Mouse (Mus musculus) R1 (cell line): ENCODE results near the gene Pnmt.
A peak's percentile ranks its signal among the peaks of the same experiment; 100 is the strongest.
"Not testable (repeated sequence)": the region's sequence is repeated elsewhere in the genome, so short reads cannot be mapped to it uniquely, and the experiment has no call there.

Experiments used
- DNase-seq: peaks from one replicate; pipeline ENCODE4 v3.0.0-alpha.2; 2018; ENCODE audit warnings: low read depth, low spot score

Pnmt gene

GRCm38 (mm10) chr11:98357396-98358160 lies 28.7 kb upstream of the Pnmt start:
- no peak for DNase-seq

GRCm38 (mm10) chr11:98358161-98359083 lies 27.8 kb upstream of the Pnmt start, which contains the start of gene Stard3:
Stard3 (plus strand) TSS chr11:98358368.
- peak; percentile 93 for DNase-seq

- DNase-seq, result no peak
Measured at GRCm38 (mm10) chr11:98360866-98361521, 25.3 kb upstream of the Pnmt start.

- no peak for DNase-seq
Measured at GRCm38 (mm10) chr11:98363817-98364216, 22.4 kb upstream of the Pnmt start.

- no peak for DNase-seq
Measured at GRCm38 (mm10) chr11:98364410-98364809, 21.8 kb upstream of the Pnmt start.

- DNase-seq, result no peak
Measured at GRCm38 (mm10) chr11:98366290-98366689, 20.0 kb upstream of the Pnmt start.

- DNase-seq, result no peak
Measured at GRCm38 (mm10) chr11:98367171-98367862, 18.9 kb upstream of the Pnmt start.

- DNase-seq, result no peak
Measured at GRCm38 (mm10) chr11:98367863-98368186, 18.4 kb upstream of the Pnmt start.

GRCm38 (mm10) chr11:98369337-98369736 lies 16.9 kb upstream of the Pnmt start:
- DNase-seq, result no peak

- no peak for DNase-seq
Measured at GRCm38 (mm10) chr11:98370588-98370987, 15.7 kb upstream of the Pnmt start.

GRCm38 (mm10) chr11:98371556-98372240 lies 14.6 kb upstream of the Pnmt start:
- peak; percentile 83 for DNase-seq

- DNase-seq, result peak; percentile 81
Measured at GRCm38 (mm10) chr11:98372406-98372805, 13.8 kb upstream of the Pnmt start.

- no peak for DNase-seq
Measured at GRCm38 (mm10) chr11:98373244-98373643, 13.0 kb upstream of the Pnmt start.

- no peak for DNase-seq
Measured at GRCm38 (mm10) chr11:98374266-98374665, 12.0 kb upstream of the Pnmt start.

GRCm38 (mm10) chr11:98376756-98377155 lies 9.5 kb upstream of the Pnmt start:
- no peak for DNase-seq

- DNase-seq, result no peak
Measured at GRCm38 (mm10) chr11:98377787-98378186, 8.5 kb upstream of the Pnmt start.

- DNase-seq, result no peak
Measured at GRCm38 (mm10) chr11:98379379-98379778, 6.9 kb upstream of the Pnmt start.

- no peak for DNase-seq
Measured at GRCm38 (mm10) chr11:98380106-98380505, 6.1 kb upstream of the Pnmt start.

GRCm38 (mm10) chr11:98381651-98382050 lies 4.6 kb upstream of the Pnmt start:
- no peak for DNase-seq

- not testable (repeated sequence) for DNase-seq
Measured at GRCm38 (mm10) chr11:98382405-98382804, 3.8 kb upstream of the Pnmt start.
